Mouse (Mus musculus): Measurements from ENCODE around the gene Gbp6. TPM values are rescaled to one million over a fixed set of nuclear protein-coding genes. Genes with fewer than 3 reads are reported as not detected.
"Not testable (repeated sequence)": the region's sequence is repeated elsewhere in the genome, so short reads cannot be mapped to it uniquely, and the experiment has no call there.

Gbp6 gene
- polyA plus RNA-seq, 1 experiment from 2014 or later: 0.96 TPM

- Histone ChIP-seq H3K9ac (ENCODE audit: low read length) (no peak overlapping the region), H3K4me3 (ENCODE audit: low read depth, low read length) (no peak overlapping the region), H3K4me2 (ENCODE audit: low read length) (no peak overlapping the region), H3K9me3 (ENCODE audit: control insufficient read depth, low read length) (no peaks in the 10 kb centered on the region), H3K27me3 (replicated peaks; ENCODE audit: control insufficient read depth, insufficient read depth, low read length) (no peaks in the 10 kb centered on the region), H3K4me1 (replicated peaks; ENCODE audit: control insufficient read depth, insufficient read depth, low read length) (no peaks in the 10 kb centered on the region; the same call in 1 of the 2 replicates), H3K36me3 (ENCODE audit: control insufficient read depth, insufficient read depth, low read length) (no peaks in the 10 kb centered on the region), H3K27ac (ENCODE audit: low read depth) (no peak overlapping the region)
- 35% methylated on average over 2 of the region's 2 CpGs for WGBS
- DNase-seq (ENCODE audit: low spot score) (no peak), ATAC-seq (replicated peaks; ENCODE audit: low FRiP score, low TSS enrichment, low read depth) (no peak)
Measured at GRCm38 (mm10) chr5:105301531-105301930, 8.0 kb upstream of the Gbp6 start.

GRCm38 (mm10) chr5:105295746-105296145 is 2.2 kb upstream of the Gbp6 start:
- no peak for ATAC-seq (replicated peaks; ENCODE audit: low FRiP score, low TSS enrichment, low read depth)
- Histone ChIP-seq H3K9ac (ENCODE audit: low read length) (no peak overlapping the region), H3K27ac (ENCODE audit: low read depth) (no peak overlapping the region), H3K4me1 (replicated peaks; ENCODE audit: control insufficient read depth, insufficient read depth, low read length) (no peaks in the 10 kb centered on the region; the same call in 1 of the 2 replicates), H3K4me3 (ENCODE audit: low read depth, low read length) (no peak overlapping the region), H3K36me3 (ENCODE audit: control insufficient read depth, insufficient read depth, low read length) (no peaks in the 10 kb centered on the region), H3K9me3 (ENCODE audit: control insufficient read depth, low read length) (no peaks in the 10 kb centered on the region), H3K4me2 (ENCODE audit: low read length) (no peak overlapping the region), H3K27me3 (replicated peaks; ENCODE audit: control insufficient read depth, insufficient read depth, low read length) (no peaks in the 10 kb centered on the region)
- 68% methylated on average over 3 of the region's 3 CpGs for WGBS
- DNase-seq (ENCODE audit: low spot score): no peak

GRCm38 (mm10) chr5:105292492-105292891 is 1.0 kb downstream of the Gbp6 start:
- Histone ChIP-seq H3K9ac (ENCODE audit: low read length) (no peak overlapping the region), H3K36me3 (ENCODE audit: control insufficient read depth, insufficient read depth, low read length) (no peaks in the 10 kb centered on the region), H3K4me1 (replicated peaks; ENCODE audit: control insufficient read depth, insufficient read depth, low read length) (no peaks in the 10 kb centered on the region; the same call in 1 of the 2 replicates), H3K9me3 (ENCODE audit: control insufficient read depth, low read length) (no peaks in the 10 kb centered on the region), H3K27me3 (replicated peaks; ENCODE audit: control insufficient read depth, insufficient read depth, low read length) (no peaks in the 10 kb centered on the region), H3K4me2 (ENCODE audit: low read length) (no peak overlapping the region), H3K4me3 (ENCODE audit: low read depth, low read length) (no peak overlapping the region), H3K27ac (ENCODE audit: low read depth) (no peak overlapping the region)
- no peak for ATAC-seq (replicated peaks; ENCODE audit: low FRiP score, low TSS enrichment, low read depth)
- whole genome bisulfite sequencing: 76% methylated on average over 1 of the region's 1 CpGs
- DNase-seq (ENCODE audit: low spot score): no peak

GRCm38 (mm10) chr5:105290921-105291320 is 2.6 kb downstream of the Gbp6 start:
- not testable (repeated sequence) for H3K36me3 ChIP-seq (ENCODE audit: control insufficient read depth, insufficient read depth, low read length); H3K9ac ChIP-seq (ENCODE audit: low read length); H3K4me3 ChIP-seq (ENCODE audit: low read depth, low read length); H3K27me3 ChIP-seq (replicated peaks; ENCODE audit: control insufficient read depth, insufficient read depth, low read length); H3K4me1 ChIP-seq (replicated peaks; ENCODE audit: control insufficient read depth, insufficient read depth, low read length); H3K4me2 ChIP-seq (ENCODE audit: low read length); H3K9me3 ChIP-seq (ENCODE audit: control insufficient read depth, low read length); DNase-seq (ENCODE audit: low spot score); H3K27ac ChIP-seq (ENCODE audit: low read depth); ATAC-seq (replicated peaks; ENCODE audit: low FRiP score, low TSS enrichment, low read depth)
- 94% methylated on average over 3 of the region's 3 CpGs for WGBS

DNA sequence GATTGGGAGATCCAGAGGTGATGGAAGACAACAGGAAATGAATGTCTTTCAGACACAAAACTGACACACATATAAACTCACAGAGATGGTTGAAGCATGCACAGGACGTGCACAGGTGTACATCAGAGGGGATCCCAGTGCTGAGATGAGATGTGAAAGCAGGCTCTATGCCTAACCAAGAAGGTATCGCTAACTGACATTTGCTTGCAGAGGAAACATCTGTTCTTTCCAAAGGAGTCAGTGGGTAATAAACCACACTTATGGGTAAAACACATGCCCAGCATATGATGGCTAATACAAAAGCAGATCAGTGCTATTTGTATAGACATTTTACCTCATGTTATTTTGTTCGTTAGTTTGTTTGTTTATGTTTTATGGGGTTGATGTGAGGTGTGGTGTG is 32.8 kb downstream of the Gbp6 start:
- H3K27me3 ChIP-seq (replicated peaks; ENCODE audit: control insufficient read depth, insufficient read depth, low read length); H3K36me3 ChIP-seq (ENCODE audit: control insufficient read depth, insufficient read depth, low read length); H3K4me1 ChIP-seq (replicated peaks; ENCODE audit: control insufficient read depth, insufficient read depth, low read length); H3K9ac ChIP-seq (ENCODE audit: low read length); H3K4me3 ChIP-seq (ENCODE audit: low read depth, low read length); DNase-seq (ENCODE audit: low spot score); H3K27ac ChIP-seq (ENCODE audit: low read depth); ATAC-seq (replicated peaks; ENCODE audit: low FRiP score, low TSS enrichment, low read depth); H3K9me3 ChIP-seq (ENCODE audit: control insufficient read depth, low read length); H3K4me2 ChIP-seq (ENCODE audit: low read length): not testable (repeated sequence)
- WGBS: no CpG with 5 or more reads among the region's 3 CpGs

DNA sequence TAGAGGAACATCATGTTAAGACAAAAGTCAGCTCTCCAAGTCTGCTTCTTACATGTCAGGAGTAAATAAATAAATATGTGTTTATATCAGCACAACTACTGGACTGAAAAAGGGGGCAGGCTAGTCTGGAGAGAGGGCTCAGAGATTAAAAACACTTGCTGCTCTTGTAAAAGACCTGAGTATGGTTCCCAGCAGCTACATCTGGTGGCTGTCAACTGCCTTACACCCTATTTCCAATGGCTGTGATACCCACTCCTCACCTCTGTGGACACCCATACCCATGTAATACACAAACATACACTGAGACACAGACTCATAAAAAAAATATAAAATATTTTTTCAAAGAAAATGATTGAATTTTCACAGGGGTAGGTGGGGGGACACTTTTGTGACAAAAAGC is 41.0 kb downstream of the Gbp6 start:
- ATAC-seq (replicated peaks; ENCODE audit: low FRiP score, low TSS enrichment, low read depth): no peak
- no peak for DNase-seq (ENCODE audit: low spot score)
- H3K36me3 ChIP-seq (ENCODE audit: control insufficient read depth, insufficient read depth, low read length): no peaks in the 10 kb centered on the region

GRCm38 (mm10) chr5:105244741-105245140 is 48.8 kb downstream of the Gbp6 start:
- H3K4me1 ChIP-seq (replicated peaks; ENCODE audit: control insufficient read depth, insufficient read depth, low read length); H3K9ac ChIP-seq (ENCODE audit: low read length); ATAC-seq (replicated peaks; ENCODE audit: low FRiP score, low TSS enrichment, low read depth); H3K27me3 ChIP-seq (replicated peaks; ENCODE audit: control insufficient read depth, insufficient read depth, low read length); H3K4me3 ChIP-seq (ENCODE audit: low read depth, low read length); H3K9me3 ChIP-seq (ENCODE audit: control insufficient read depth, low read length); H3K4me2 ChIP-seq (ENCODE audit: low read length); H3K27ac ChIP-seq (ENCODE audit: low read depth); DNase-seq (ENCODE audit: low spot score); H3K36me3 ChIP-seq (ENCODE audit: control insufficient read depth, insufficient read depth, low read length): not testable (repeated sequence)
- WGBS: 89% methylated on average over 3 of the region's 3 CpGs

More for the DNA sequence above, 41.0 kb downstream of the Gbp6 start:
- H3K27ac ChIP-seq (ENCODE audit: low read depth): no peak overlapping the region
- H3K9me3 ChIP-seq (ENCODE audit: control insufficient read depth, low read length): no peaks in the 10 kb centered on the region
- H3K9ac ChIP-seq (ENCODE audit: low read length): no peak overlapping the region
- H3K4me3 ChIP-seq (ENCODE audit: low read depth, low read length): no peak overlapping the region
- H3K4me2 ChIP-seq (ENCODE audit: low read length): no peak overlapping the region
- H3K27me3 ChIP-seq (replicated peaks; ENCODE audit: control insufficient read depth, insufficient read depth, low read length): no peaks in the 10 kb centered on the region
- no peaks in the 10 kb centered on the region for H3K4me1 ChIP-seq (replicated peaks; ENCODE audit: control insufficient read depth, insufficient read depth, low read length)

DNA sequence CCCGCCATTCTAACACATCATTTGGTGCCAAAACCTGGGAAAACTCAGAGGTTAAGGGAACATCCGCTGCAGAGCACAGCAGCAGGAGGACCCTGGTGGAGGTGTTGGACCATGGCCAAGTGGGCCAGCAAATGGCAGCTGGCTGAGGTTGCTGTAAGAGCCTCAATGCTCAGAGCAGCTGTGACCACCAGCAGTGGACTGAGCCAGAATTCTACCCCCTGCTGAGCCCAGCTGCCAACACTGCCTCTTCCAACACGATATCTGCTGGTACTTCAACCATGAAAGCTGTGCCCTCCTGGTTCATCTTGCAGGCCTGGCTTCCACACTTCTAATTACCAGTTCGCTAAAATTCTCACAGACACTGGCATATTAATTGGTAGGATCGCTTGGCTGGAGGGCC is 52.5 kb downstream of the Gbp6 start:
- 86% methylated on average over 5 of the region's 5 CpGs for WGBS
- not testable (repeated sequence) for H3K27ac ChIP-seq (ENCODE audit: low read depth); H3K4me2 ChIP-seq (ENCODE audit: low read length); ATAC-seq (replicated peaks; ENCODE audit: low FRiP score, low TSS enrichment, low read depth); H3K9me3 ChIP-seq (ENCODE audit: control insufficient read depth, low read length); H3K4me1 ChIP-seq (replicated peaks; ENCODE audit: control insufficient read depth, insufficient read depth, low read length); H3K27me3 ChIP-seq (replicated peaks; ENCODE audit: control insufficient read depth, insufficient read depth, low read length); H3K9ac ChIP-seq (ENCODE audit: low read length); DNase-seq (ENCODE audit: low spot score); H3K36me3 ChIP-seq (ENCODE audit: control insufficient read depth, insufficient read depth, low read length); H3K4me3 ChIP-seq (ENCODE audit: low read depth, low read length)

- not testable (repeated sequence) for ATAC-seq (replicated peaks; ENCODE audit: low FRiP score, low TSS enrichment, low read depth)
Measured at GRCm38 (mm10) chr5:105239483-105240047, 53.9 kb downstream of the Gbp6 start, which contains the start of gene Gbp10. Gene Gbp10 (minus strand): TSS chr5:105239533.

More at GRCm38 (mm10) chr5:105239483-105240047, 53.9 kb downstream of the Gbp6 start, which contains the start of gene Gbp10:
- DNase-seq (ENCODE audit: low spot score); H3K9me3 ChIP-seq (ENCODE audit: control insufficient read depth, low read length); H3K27me3 ChIP-seq (replicated peaks; ENCODE audit: control insufficient read depth, insufficient read depth, low read length); H3K27ac ChIP-seq (ENCODE audit: low read depth); H3K9ac ChIP-seq (ENCODE audit: low read length); H3K4me1 ChIP-seq (replicated peaks; ENCODE audit: control insufficient read depth, insufficient read depth, low read length); H3K36me3 ChIP-seq (ENCODE audit: control insufficient read depth, insufficient read depth, low read length); H3K4me3 ChIP-seq (ENCODE audit: low read depth, low read length); H3K4me2 ChIP-seq (ENCODE audit: low read length): not testable (repeated sequence)
